Mouse (Mus musculus) stomach, postnatal 0 days (tissue): Measurements from ENCODE around the gene Cfl1.

Experiments used
- CTCF ChIP-seq: IDR thresholded peaks from 2 replicates; pipeline ENCODE4 v1.5.1; 2016; ENCODE audit warnings: antibody characterized with exemption, low read depth, mild to moderate bottlenecking, moderate library complexity
- EP300 ChIP-seq: optimal IDR thresholded peaks from 2 replicates; pipeline ENCODE3; 2016; ENCODE audit warnings: antibody characterized with exemption

DNA sequence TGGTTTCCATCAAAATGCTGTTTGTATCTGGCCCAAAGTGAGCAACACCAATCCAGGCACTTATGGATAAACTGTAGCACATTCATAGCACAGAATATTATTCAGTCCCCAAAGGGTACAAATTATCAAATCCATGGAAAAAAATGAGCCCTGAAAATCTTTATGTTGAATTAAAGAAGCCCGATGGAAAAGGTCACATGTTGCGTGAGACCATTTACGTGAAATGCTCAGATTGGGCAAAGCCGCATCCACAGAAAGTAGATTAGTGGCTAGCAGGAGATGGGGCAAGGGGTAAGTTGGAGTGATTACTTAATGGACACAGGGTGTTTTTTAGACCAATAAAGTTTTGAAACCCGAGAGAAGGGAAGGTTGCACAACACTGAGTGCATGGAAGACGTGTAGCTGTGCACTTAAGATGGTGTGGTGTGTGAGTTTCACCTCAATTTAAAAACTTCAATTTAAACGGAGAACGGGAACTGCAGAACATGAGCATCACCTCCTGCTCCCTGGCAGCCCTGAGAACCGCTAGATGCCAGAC lies 45.8 kb upstream of the Cfl1 start:
- TF ChIP-seq CTCF (no peak), EP300 (no peak)
